Mouse (Mus musculus) kidney, postnatal 0 days (tissue): Measurements from ENCODE around the gene S100a10. TPM values are rescaled to one million over a fixed set of nuclear protein-coding genes. Genes with fewer than 3 reads are reported as not detected.

Source experiments
- ATAC-seq: fragments of 200-750 bp; cut with Nextera tagmentation; replicated peaks from 2 replicates; pipeline ENCODE4 v1.8.0; 2017; ENCODE audit warnings: low read depth, moderate number of reproducible peaks, moderate TSS enrichment, moderate library complexity; ENCODE audit not compliant: low FRiP score
- DNase-seq: peaks from one replicate; pipeline ENCODE4 v3.0.0-alpha.2; 2016; ENCODE audit warnings: low spot score
- H3K27ac ChIP-seq: fragments of 300-500 bp; sonication (generic); 2 replicates; pipeline ENCODE4 v1.5.1; 2014; ENCODE audit warnings: mild to moderate bottlenecking
- H3K27me3 ChIP-seq: fragments of 300-500 bp; sonication (generic); 2 replicates; pipeline ENCODE4 v1.6.1; 2014; ENCODE audit warnings: low read length, mixed read lengths; ENCODE audit not compliant: insufficient read depth
- H3K36me3 ChIP-seq: fragments of 300-500 bp; sonication (generic); 2 replicates; pipeline ENCODE4 v1.6.1; 2014; ENCODE audit warnings: low read length, mixed read lengths; ENCODE audit not compliant: insufficient read depth
- H3K4me1 ChIP-seq: fragments of 300-500 bp; sonication (generic); replicated peaks from 2 replicates; pipeline ENCODE4 v1.6.1; 2014; ENCODE audit warnings: antibody characterized with exemption, low read length, mixed read lengths; ENCODE audit not compliant: insufficient read depth
- H3K4me2 ChIP-seq: fragments of 300-500 bp; sonication (generic); 2 replicates; pipeline ENCODE4 v1.6.1; 2014; ENCODE audit warnings: mild to moderate bottlenecking, low read length, moderate library complexity, mixed read lengths
- H3K4me3 ChIP-seq: fragments of 300-500 bp; sonication (generic); replicated peaks from 2 replicates; pipeline ENCODE4 v1.5.1; 2014; ENCODE audit warnings: low read depth, low read length
- H3K9ac ChIP-seq: fragments of 300-500 bp; sonication (generic); 2 replicates; pipeline ENCODE4 v1.6.1; 2014; ENCODE audit warnings: low read depth, low read length
- H3K9me3 ChIP-seq: fragments of 300-500 bp; sonication (generic); replicated peaks from 2 replicates; pipeline ENCODE4 v1.6.1; 2016; ENCODE audit warnings: low read length, inconsistent platforms, mixed read lengths
- CTCF ChIP-seq: IDR thresholded peaks from 2 replicates; pipeline ENCODE4 v1.5.1; 2016; ENCODE audit warnings: antibody characterized with exemption, low read depth, mild to moderate bottlenecking, moderate library complexity
- WGBS: fragments of 180-500 bp; shearing (Covaris S2); extraction: QIAGEN DNeasy Blood & Tissue Kit; methylation state at CpG from one replicate; pipeline ENCODE4 v1.1.7; 2014; 5-methylcytosine and 5-hydroxymethylcytosine counted together
- polyA plus RNA-seq: library from polyadenylated mRNA; unstranded; fragments of >200 nt; fragmentation: Nextera tagmentation; extraction: Ambion mirVana; gene quantifications from 2 replicates; pipeline ENCODE4 v1.2.1, GENCODE M21; 2015

Gene S100a10
- polyA plus RNA-seq, 1 experiment from 2014 or later = 566 TPM

GRCm38 (mm10) chr3:93512386-93513101 lies 42.3 kb upstream of the S100a10 start:
- no peaks in the 10 kb centered on the region for H3K27me3 ChIP-seq
- H3K4me3 ChIP-seq = no peak overlapping the region
- H3K9ac ChIP-seq = no peak overlapping the region
- no peak for TF ChIP-seq CTCF
- DNase-seq (no peak), ATAC-seq (no peak)
- WGBS = 65% methylated on average over 7 of the region's 7 CpGs
- no peaks in the 10 kb centered on the region for H3K4me1 ChIP-seq
- no peaks in the 10 kb centered on the region for H3K9me3 ChIP-seq
- H3K4me2 ChIP-seq = no peak overlapping the region
- no peak overlapping the region for H3K27ac ChIP-seq
- no peaks in the 10 kb centered on the region for H3K36me3 ChIP-seq

GRCm38 (mm10) chr3:93514628-93515027 lies 40.3 kb upstream of the S100a10 start:
- ATAC-seq = no peak
- no peaks in the 10 kb centered on the region for H3K9me3 ChIP-seq
- H3K4me1 ChIP-seq = no peaks in the 10 kb centered on the region
- TF ChIP-seq CTCF = no peak
- 88% methylated on average over 3 of the region's 3 CpGs for WGBS
- H3K36me3 ChIP-seq = no peaks in the 10 kb centered on the region
- H3K27me3 ChIP-seq = no peaks in the 10 kb centered on the region
- no peak overlapping the region for H3K9ac ChIP-seq
- DNase-seq = no peak
- H3K4me3 ChIP-seq = no peak overlapping the region
- no peak overlapping the region for H3K27ac ChIP-seq
- H3K4me2 ChIP-seq = no peak overlapping the region

DNA sequence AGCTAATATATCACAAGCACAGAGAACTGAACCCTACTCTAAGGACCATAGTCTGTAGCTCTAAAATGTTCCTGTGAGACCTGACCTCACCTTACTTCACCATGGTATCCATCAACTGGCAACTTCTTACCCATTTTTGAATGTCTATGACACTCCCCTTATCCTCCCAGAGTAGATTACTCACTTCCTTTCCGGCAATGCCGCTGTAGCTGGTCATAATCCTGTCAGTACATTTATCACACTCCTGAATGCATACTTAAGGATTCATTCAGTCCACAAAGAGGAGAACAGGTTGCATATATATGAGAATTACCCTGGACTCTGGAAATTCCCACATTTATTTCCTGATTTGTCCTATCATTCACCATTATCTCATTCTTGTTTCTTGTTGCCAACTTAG lies 37.5 kb upstream of the S100a10 start:
- Histone ChIP-seq H3K9me3 (no peaks in the 10 kb centered on the region), H3K27ac (no peak overlapping the region), H3K4me1 (peaks cover 11% of the 10 kb centered on the region; the same call in 1 of the 2 replicates), H3K9ac (no peak overlapping the region), H3K4me3 (no peak overlapping the region), H3K36me3 (no peaks in the 10 kb centered on the region), H3K4me2 (no peak overlapping the region), H3K27me3 (no peaks in the 10 kb centered on the region)
- ATAC-seq (no peak), DNase-seq (no peak)
- no peak for TF ChIP-seq CTCF
- WGBS = 39% methylated on average over 2 of the region's 2 CpGs

GRCm38 (mm10) chr3:93519856-93520329 lies 35.0 kb upstream of the S100a10 start:
- no peak for DNase-seq
- Histone ChIP-seq H3K9ac (no peak overlapping the region), H3K4me2 (peak overlapping the region; percentile 58; the same call in 1 of the 2 replicates), H3K4me3 (peak overlapping the region; percentile 83), H3K27ac (no peak overlapping the region; the same call in 1 of the 2 replicates), H3K4me1 (peaks cover 15% of the 10 kb centered on the region; the same call in 1 of the 2 replicates), H3K27me3 (no peaks in the 10 kb centered on the region), H3K36me3 (0 out of 2 replicates have a peak, but pooled peaks cover 3% of the 10 kb centered on the region), H3K9me3 (no peaks in the 10 kb centered on the region)
- WGBS = 49% methylated on average over 5 of the region's 5 CpGs
- TF ChIP-seq CTCF = no peak
- no peak; the same call in none of the 2 replicates for ATAC-seq

- ATAC-seq = peak; percentile 97
- DNase-seq = peak; percentile 93
Observed at GRCm38 (mm10) chr3:93520330-93521193, 34.3 kb upstream of the S100a10 start, which contains the start of gene S100a11. S100a11 (plus strand) TSS chr3:93520488.

More at GRCm38 (mm10) chr3:93520330-93521193, 34.3 kb upstream of the S100a10 start, which contains the start of gene S100a11:
- under 1% methylated on average over 38 of the region's 38 CpGs for WGBS
- 0 out of 2 replicates have a peak, but pooled peaks cover 3% of the 10 kb centered on the region for H3K36me3 ChIP-seq
- H3K9ac ChIP-seq = peak within 1 kb of the TSS; percentile 77
- no peaks in the 10 kb centered on the region for H3K27me3 ChIP-seq
- H3K4me1 ChIP-seq = peaks cover 15% of the 10 kb centered on the region; the same call in 1 of the 2 replicates
- TF ChIP-seq CTCF = 0 out of 2 replicates have a peak, but pooled peaks have one; percentile 9
- H3K9me3 ChIP-seq = no peaks in the 10 kb centered on the region
- peak within 1 kb of the TSS; percentile 96 for H3K27ac ChIP-seq
- peak within 1 kb of the TSS; percentile 83 for H3K4me3 ChIP-seq
- H3K4me2 ChIP-seq = peak within 1 kb of the TSS; percentile 58
